Mouse (Mus musculus) heart, postnatal 0 days (tissue): ENCODE results near the gene Larp4b. TPM values are rescaled to one million over a fixed set of nuclear protein-coding genes. Genes with fewer than 3 reads are reported as not detected.

Source experiments
- ATAC-seq: fragments of 200-750 bp; cut with Nextera tagmentation; 2 replicates; pipeline ENCODE4 v1.8.0; 2017; ENCODE audit warnings: low read depth, moderate number of reproducible peaks, moderate library complexity; ENCODE audit not compliant: insufficient read depth
- DNase-seq: peaks from one replicate; pipeline ENCODE4 v3.0.0-alpha.2; 2016; ENCODE audit warnings: low spot score
- H3K27ac ChIP-seq: fragments of 300-500 bp; sonication (generic); 2 replicates; pipeline ENCODE4 v1.5.1; 2014; ENCODE audit warnings: low read depth, mild to moderate bottlenecking
- H3K27me3 ChIP-seq: fragments of 300-500 bp; sonication (generic); 2 replicates; pipeline ENCODE4 v1.6.1; 2014; ENCODE audit warnings: low read length, mixed read lengths; ENCODE audit not compliant: control insufficient read depth, insufficient read depth
- H3K36me3 ChIP-seq: fragments of 300-500 bp; sonication (generic); replicated peaks from 2 replicates; pipeline ENCODE4 v1.6.1; 2014; ENCODE audit warnings: low read length, mixed read lengths; ENCODE audit not compliant: control insufficient read depth, insufficient read depth
- H3K4me1 ChIP-seq: fragments of 300-500 bp; sonication (generic); 2 replicates; pipeline ENCODE4 v1.6.1; 2014; ENCODE audit warnings: antibody characterized with exemption; ENCODE audit not compliant: control insufficient read depth, insufficient read depth
- H3K4me2 ChIP-seq: fragments of 300-500 bp; sonication (generic); 2 replicates; pipeline ENCODE4 v1.6.1; 2014; ENCODE audit warnings: low read depth, mild to moderate bottlenecking, low read length, moderate library complexity
- H3K4me3 ChIP-seq: fragments of 300-500 bp; sonication (generic); 2 replicates; pipeline ENCODE4 v1.5.1; 2014; ENCODE audit warnings: low read depth, low read length
- H3K9ac ChIP-seq: fragments of 300-500 bp; sonication (generic); replicated peaks from 2 replicates; pipeline ENCODE4 v1.6.1; 2014; ENCODE audit warnings: low read depth, low read length, mixed read lengths
- H3K9me3 ChIP-seq: fragments of 300-500 bp; sonication (generic); replicated peaks from 2 replicates; pipeline ENCODE4 v1.6.1; 2016; ENCODE audit warnings: low read length; ENCODE audit not compliant: control insufficient read depth
- CTCF ChIP-seq: IDR thresholded peaks from 2 replicates; pipeline ENCODE4 v1.5.1; 2016; ENCODE audit warnings: antibody characterized with exemption, control low read depth, low read depth
- EP300 ChIP-seq: IDR thresholded peaks from 2 replicates; pipeline ENCODE4 v1.6.1; 2016; ENCODE audit warnings: antibody characterized with exemption, low read depth
- WGBS: fragments of 180-500 bp; shearing (Covaris S2); extraction: QIAGEN DNeasy Blood & Tissue Kit; methylation state at CpG from one replicate; pipeline ENCODE4 v1.1.7; 2014; 5-methylcytosine and 5-hydroxymethylcytosine counted together
- polyA plus RNA-seq: library from polyadenylated mRNA; unstranded; fragments of >200 nt; fragmentation: Nextera tagmentation; extraction: Ambion mirVana; gene quantifications from 2 replicates; pipeline ENCODE4 v1.2.1, GENCODE M21; 2015
- total RNA-seq: library from RNA; depleted of rRNA; stranded (reverse); fragments of >200 nt; gene quantifications from 2 replicates; pipeline ENCODE4 v1.2.3, GENCODE M21; 2014; ENCODE audit warnings: low replicate concordance

Gene Larp4b
- total and polyA plus RNA-seq, 2 experiments from 2014 or later: 19.1 to 95.2 TPM

DNA sequence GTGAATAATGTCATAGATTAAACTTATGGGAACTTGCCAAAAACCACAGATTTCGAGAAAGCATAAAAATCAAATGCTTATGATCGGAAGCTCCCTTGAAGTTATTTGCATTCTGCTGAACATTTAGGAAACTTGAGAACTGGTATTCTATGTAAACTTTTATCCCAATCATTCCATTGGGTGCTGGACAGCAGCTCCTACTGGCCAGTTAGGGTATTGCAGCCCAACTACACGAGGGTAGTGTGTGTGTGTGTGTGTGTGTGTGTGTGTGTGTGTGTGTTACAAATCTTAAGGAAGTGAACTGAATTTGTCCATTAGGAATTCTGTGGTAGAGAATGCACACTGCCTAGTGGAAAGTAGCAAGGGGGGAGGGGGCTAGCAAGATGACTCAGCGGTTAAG, 101.0 kb downstream of the Larp4b start:
- DNase-seq: no peak
- no peak overlapping the region for H3K4me2 ChIP-seq
- H3K36me3 ChIP-seq: no peaks in the 10 kb centered on the region
- H3K9me3 ChIP-seq: no peaks in the 10 kb centered on the region
- no peak overlapping the region for H3K9ac ChIP-seq
- no peak for ATAC-seq
- peaks cover 8% of the 10 kb centered on the region; the same call in 1 of the 2 replicates for H3K4me1 ChIP-seq
- no peak overlapping the region for H3K27ac ChIP-seq
- no peak; the same call in 1 of the 2 replicates for TF ChIP-seq CTCF
- no peak for TF ChIP-seq EP300
- no peaks in the 10 kb centered on the region for H3K27me3 ChIP-seq
- no peak overlapping the region for H3K4me3 ChIP-seq
- 82% methylated on average over 4 of the region's 4 CpGs for WGBS

GRCm38 (mm10) chr13:9195565-9195964, 101.9 kb downstream of the Larp4b start:
- no peak overlapping the region for H3K4me2 ChIP-seq
- H3K36me3 ChIP-seq: no peaks in the 10 kb centered on the region
- H3K4me1 ChIP-seq: peaks cover 8% of the 10 kb centered on the region; the same call in 1 of the 2 replicates
- no peaks in the 10 kb centered on the region for H3K9me3 ChIP-seq
- TF ChIP-seq EP300 (no peak), CTCF (no peak)
- 52% methylated on average over 4 of the region's 4 CpGs for WGBS
- DNase-seq (no peak), ATAC-seq (no peak)
- no peak overlapping the region for H3K9ac ChIP-seq
- H3K27me3 ChIP-seq: no peaks in the 10 kb centered on the region
- H3K4me3 ChIP-seq: no peak overlapping the region
- H3K27ac ChIP-seq: no peak overlapping the region

DNA sequence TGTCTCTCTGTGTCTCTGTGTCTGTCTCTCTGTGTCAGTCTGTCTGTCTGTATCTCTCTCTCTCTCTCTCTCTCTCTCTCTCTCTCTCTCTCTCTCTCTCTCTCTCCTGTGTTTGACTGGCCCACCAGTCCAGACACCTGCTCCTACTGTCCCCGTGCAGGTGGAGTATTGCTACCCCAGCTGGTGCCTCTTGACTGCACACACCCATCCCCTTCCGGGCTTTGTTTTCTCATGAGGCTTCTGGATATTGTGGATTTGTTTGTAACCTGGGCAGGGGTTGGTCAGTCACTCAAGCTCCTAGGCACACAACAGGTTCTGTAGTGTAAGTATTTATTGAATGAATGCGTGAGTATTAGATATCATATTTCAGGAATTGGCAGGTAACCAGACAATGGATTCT, 104.4 kb downstream of the Larp4b start:
- TF ChIP-seq CTCF: no peak
- no peak for TF ChIP-seq EP300
- no peak overlapping the region for H3K4me2 ChIP-seq
- no peaks in the 10 kb centered on the region; the same call in 1 of the 2 replicates for H3K4me1 ChIP-seq
- H3K27ac ChIP-seq: no peak overlapping the region
- no peak overlapping the region for H3K4me3 ChIP-seq
- DNase-seq: no peak
- 61% methylated on average over 3 of the region's 3 CpGs for WGBS
- no peaks in the 10 kb centered on the region for H3K9me3 ChIP-seq
- H3K9ac ChIP-seq: no peak overlapping the region
- no peak for ATAC-seq
- H3K27me3 ChIP-seq: no peaks in the 10 kb centered on the region
- no peaks in the 10 kb centered on the region for H3K36me3 ChIP-seq

GRCm38 (mm10) chr13:9198728-9199464, 105.2 kb downstream of the Larp4b start:
- WGBS: 34% methylated on average over 19 of the region's 19 CpGs
- peak overlapping the region; percentile 11 for H3K4me3 ChIP-seq
- TF ChIP-seq EP300 (no peak), CTCF (no peak)
- H3K9ac ChIP-seq: no peak overlapping the region
- DNase-seq (no peak), ATAC-seq (peak; percentile 57)
- H3K4me1 ChIP-seq: no peaks in the 10 kb centered on the region; the same call in 1 of the 2 replicates
- no peaks in the 10 kb centered on the region for H3K27me3 ChIP-seq
- H3K27ac ChIP-seq: no peak overlapping the region
- no peaks in the 10 kb centered on the region for H3K36me3 ChIP-seq
- no peaks in the 10 kb centered on the region for H3K9me3 ChIP-seq
- peak overlapping the region; percentile 53 for H3K4me2 ChIP-seq

DNA sequence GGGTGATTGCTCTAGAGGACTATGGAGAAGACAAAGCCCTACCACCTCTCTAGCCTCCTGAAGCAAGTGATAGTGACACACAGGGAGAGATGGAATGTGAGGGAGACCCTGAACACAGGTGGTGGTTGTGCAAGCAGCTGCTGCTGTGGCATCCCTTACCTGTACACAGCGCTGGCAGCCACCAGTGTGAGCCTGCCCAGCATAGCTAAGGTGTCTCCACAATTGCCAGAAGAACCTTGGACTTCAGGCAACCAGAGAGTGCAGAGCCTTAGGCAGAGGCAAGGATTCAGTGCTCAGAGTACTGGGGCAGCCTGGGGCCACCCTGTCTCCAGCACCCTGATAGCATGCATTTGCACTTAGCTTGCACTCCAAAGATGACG, 105.8 kb downstream of the Larp4b start:
- Histone ChIP-seq H3K9me3 (no peaks in the 10 kb centered on the region), H3K4me3 (peak overlapping the region; percentile 11; the same call in 1 of the 2 replicates), H3K27ac (no peak overlapping the region), H3K9ac (no peak overlapping the region), H3K4me1 (no peaks in the 10 kb centered on the region; the same call in 1 of the 2 replicates), H3K36me3 (no peaks in the 10 kb centered on the region), H3K4me2 (peak overlapping the region; percentile 53), H3K27me3 (no peaks in the 10 kb centered on the region)
- 33% methylated on average over 2 of the region's 2 CpGs for WGBS
- TF ChIP-seq CTCF: no peak
- TF ChIP-seq EP300: no peak
- DNase-seq: no peak
- ATAC-seq: 0 out of 2 replicates have a peak, but pooled peaks have one; percentile 27
